Mouse (Mus musculus) liver (tissue): ENCODE data around the gene Catsperg2.
"Not testable (repeated sequence)": the region's sequence is repeated elsewhere in the genome, so short reads cannot be mapped to it uniquely, and the experiment has no call there.

Experiments used
- DNase-seq: peaks from one replicate; pipeline ENCODE4 v3.0.0-alpha.2; 2020; ENCODE audit warnings: mixed read lengths

The Catsperg2 gene

GRCm38 (mm10) chr7:29726860-29727259 lies at the start of gene Catsperg2:
Gene Catsperg2 (minus strand): TSS chr7:29727032.
- not testable (repeated sequence) for DNase-seq

- DNase-seq = no peak
Observed at GRCm38 (mm10) chr7:29776568-29776967, 49.7 kb upstream of the Catsperg2 start.

GRCm38 (mm10) chr7:29774371-29774770 lies 47.5 kb upstream of the Catsperg2 start:
- no peak for DNase-seq

GRCm38 (mm10) chr7:29773503-29773902 lies 46.7 kb upstream of the Catsperg2 start:
- no peak for DNase-seq

GRCm38 (mm10) chr7:29768980-29769379 lies 42.1 kb upstream of the Catsperg2 start:
- DNase-seq = no peak

- DNase-seq = peak; percentile 83
Observed at GRCm38 (mm10) chr7:29768090-29768900, 41.5 kb upstream of the Catsperg2 start, which contains the start of gene Zfp84. Gene Zfp84 (plus strand): TSS chr7:29768552.

GRCm38 (mm10) chr7:29767058-29767686 lies 40.3 kb upstream of the Catsperg2 start:
- DNase-seq = peak; percentile 77

- DNase-seq = no peak
Observed at GRCm38 (mm10) chr7:29764702-29765101, 37.9 kb upstream of the Catsperg2 start.

- DNase-seq = no peak
Observed at GRCm38 (mm10) chr7:29760476-29760875, 33.6 kb upstream of the Catsperg2 start.

GRCm38 (mm10) chr7:29742258-29742657 lies 15.4 kb upstream of the Catsperg2 start:
- no peak for DNase-seq

- DNase-seq = no peak
Observed at GRCm38 (mm10) chr7:29728055-29728454, 1.2 kb upstream of the Catsperg2 start.

GRCm38 (mm10) chr7:29725461-29726142 lies 1.2 kb downstream of the Catsperg2 start:
- DNase-seq = peak; percentile 9

- DNase-seq = not testable (repeated sequence)
Observed at GRCm38 (mm10) chr7:29708891-29709290, 17.9 kb downstream of the Catsperg2 start.

GRCm38 (mm10) chr7:29695231-29695630 lies 31.6 kb downstream of the Catsperg2 start:
- DNase-seq = not testable (repeated sequence)

GRCm38 (mm10) chr7:29681868-29682267 lies 45.0 kb downstream of the Catsperg2 start:
- no peak for DNase-seq
